Comparison of ENCODE assay signal across 22 mouse cellular contexts in the genomic region with DNA sequence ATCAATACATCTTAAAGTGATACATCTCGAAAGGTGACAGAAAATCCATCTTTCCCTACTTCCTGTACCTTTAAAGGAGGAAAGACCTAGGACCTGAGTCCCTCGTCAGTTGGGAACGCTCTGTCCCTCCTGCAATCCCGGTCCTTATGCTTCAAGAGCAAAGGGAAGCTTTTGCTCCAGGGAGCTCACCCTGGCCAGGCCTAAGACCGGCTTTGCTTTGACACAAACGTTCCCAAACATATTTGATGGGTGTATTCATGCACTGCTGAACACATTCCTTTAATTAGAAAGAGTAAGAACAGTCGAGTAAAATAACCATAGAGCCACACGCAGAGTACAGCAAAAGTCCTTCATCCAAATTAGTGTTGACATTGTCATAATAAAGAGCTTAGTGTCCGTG.
A peak's percentile ranks its signal among the peaks of the same experiment; 100 is the strongest.
DNase-seq lines count a peak whose midpoint lies in the region; ATAC-seq lines count a peak whose summit lies in the region.
"Had no signal": no experiment of that assay in that cellular context is flagged by ENCODE, and none has a peak within 500 bp of the region (broad histone marks: within the 10 kb centered on the region; RNA-seq: fewer than 3 reads in every experiment).

No protein-coding gene starts in this region.

- H3K9me3 ChIP-seq in heart, embryonic 10.5 days = no peaks in the 10 kb centered on the region
- no peaks in the 10 kb centered on the region for H3K9me3 ChIP-seq in liver, embryonic 11.5 days (ENCODE audit: control insufficient read depth, low read length)
- no peaks in the 10 kb centered on the region for H3K9me3 ChIP-seq in liver, embryonic 12.5 days (replicated peaks)
- H3K9me3 ChIP-seq: forebrain, embryonic 15.5 days; heart, embryonic 12.5 days; heart, embryonic 15.5 days had no signal

- H3K4me1 ChIP-seq in heart, embryonic 10.5 days = no peaks in the 10 kb centered on the region
- H3K4me1 ChIP-seq in liver, embryonic 11.5 days (replicated peaks; ENCODE audit: control insufficient read depth, insufficient read depth, low read length) = no peaks in the 10 kb centered on the region
- no peaks in the 10 kb centered on the region for H3K4me1 ChIP-seq in liver, embryonic 12.5 days
- H3K4me1 ChIP-seq: forebrain, embryonic 15.5 days; heart, embryonic 12.5 days; heart, embryonic 15.5 days had no signal

- no peak overlapping the region for H3K27ac ChIP-seq in heart, embryonic 10.5 days
- H3K27ac ChIP-seq in liver, embryonic 11.5 days (ENCODE audit: low read depth, low read length) = no peak overlapping the region
- no peak overlapping the region for H3K27ac ChIP-seq in liver, embryonic 12.5 days
- H3K27ac ChIP-seq: forebrain, embryonic 15.5 days; heart, adult 2 months; heart, embryonic 15.5 days; hindbrain, embryonic 14.5 days had no signal

- 85% methylated on average over 9 of the region's 9 CpGs for WGBS in heart, embryonic 10.5 days
- 86% methylated on average over 9 of the region's 9 CpGs for WGBS in liver, embryonic 11.5 days
- 76% methylated on average over 9 of the region's 9 CpGs for WGBS in liver, embryonic 12.5 days (ENCODE audit: insufficient replicate concordance)

- peak; percentile 45 for DNase-seq in heart, embryonic 10.5 days (ENCODE audit: low spot score)
- DNase-seq in heart, adult 9 months (ENCODE audit: low spot score in 2 of 2) = no peak
- peak; percentile 10 for DNase-seq in liver, embryonic 11.5 days (ENCODE audit: low spot score)
- peak; percentile 76 for DNase-seq in retina, embryonic 14.5 days (ENCODE audit: low spot score)
- no peak for DNase-seq in cerebellum, postnatal 10 days
- DNase-seq: adrenal gland, adult 8-10 months; adrenal gland, postnatal 25 days; cerebellum, adult 11-12 months; cerebellum, adult 8-10 months; cerebellum, postnatal 14 days; gastrocnemius, postnatal 25 days; heart, adult 2 months; heart, postnatal 10 days; heart, postnatal 4 days had no signal

- H3K27me3 ChIP-seq in heart, embryonic 10.5 days (ENCODE audit: insufficient read depth, poor library complexity, severe bottlenecking) = no peaks in the 10 kb centered on the region
- no peaks in the 10 kb centered on the region for H3K27me3 ChIP-seq in liver, embryonic 11.5 days (replicated peaks; ENCODE audit: control insufficient read depth, insufficient read depth, low read length)
- H3K27me3 ChIP-seq in liver, embryonic 12.5 days (replicated peaks) = no peaks in the 10 kb centered on the region
- H3K27me3 ChIP-seq: forebrain, embryonic 15.5 days; heart, embryonic 12.5 days; heart, embryonic 15.5 days had no signal

- no peaks in the 10 kb centered on the region for H3K36me3 ChIP-seq in heart, embryonic 10.5 days
- no peaks in the 10 kb centered on the region for H3K36me3 ChIP-seq in liver, embryonic 11.5 days (ENCODE audit: control insufficient read depth, insufficient read depth, low read length)
- H3K36me3 ChIP-seq in liver, embryonic 12.5 days = 0 out of 2 replicates have a peak, but pooled peaks cover 5% of the 10 kb centered on the region
- H3K36me3 ChIP-seq: forebrain, embryonic 15.5 days had no signal

- H3K4me3 ChIP-seq in heart, embryonic 10.5 days = no peak overlapping the region
- H3K4me3 ChIP-seq in liver, embryonic 11.5 days (ENCODE audit: low read depth, low read length) = no peak overlapping the region
- H3K4me3 ChIP-seq in liver, embryonic 12.5 days = no peak overlapping the region
- H3K4me3 ChIP-seq: forebrain, embryonic 15.5 days; heart, adult 2 months; heart, embryonic 12.5 days; heart, embryonic 15.5 days had no signal

- ATAC-seq in liver, embryonic 11.5 days (replicated peaks; ENCODE audit: low FRiP score) = no peak
- ATAC-seq in liver, embryonic 12.5 days = no peak
- ATAC-seq: activated CD4-positive, CD25-positive, alpha-beta regulatory T cell, adult 4 months; CD4-positive, CD25-positive, alpha-beta regulatory T cell, adult 4 months; forebrain, embryonic 15.5 days; intestine, embryonic 16.5 days had no signal

- no peak overlapping the region for H3K9ac ChIP-seq in liver, embryonic 11.5 days (ENCODE audit: low read depth, low read length)
- no peak overlapping the region for H3K9ac ChIP-seq in liver, embryonic 12.5 days
- H3K9ac ChIP-seq: forebrain, embryonic 15.5 days; heart, embryonic 12.5 days; heart, embryonic 15.5 days; hindbrain, embryonic 14.5 days had no signal

- H3K4me2 ChIP-seq in liver, embryonic 11.5 days = no peak overlapping the region
- H3K4me2 ChIP-seq in liver, embryonic 12.5 days = no peak overlapping the region
- H3K4me2 ChIP-seq: forebrain, embryonic 15.5 days; heart, embryonic 12.5 days; heart, embryonic 15.5 days; hindbrain, embryonic 14.5 days had no signal

Comparison
In these comparisons a context has a peak if more than half of its experiments do, and no peak if none do; other contexts are left out.
1. DNase-seq: peak in heart, embryonic 10.5 days (single experiment), liver, embryonic 11.5 days (single experiment) and retina, embryonic 14.5 days (single experiment); none in heart, adult 9 months (0 of 2) and cerebellum, postnatal 10 days (0 of 2).